Mouse (Mus musculus): ENCODE measurements around the gene Gm4631.
"Not testable (repeated sequence)": the region's sequence is repeated elsewhere in the genome, so short reads cannot be mapped to it uniquely, and the experiment has no call there.

Gene Gm4631

GRCm38 (mm10) chr2:175338097-175338496 lies at the start of gene Gm4631:
Gene Gm4631, minus strand, starts transcription at chr2:175338197.
- not testable (repeated sequence) for DNase-seq (ENCODE audit: low spot score in 2 of 2)

GRCm38 (mm10) chr2:175372136-175372535 lies 34.1 kb upstream of the Gm4631 start, which contains the start of gene Zfp968:
Gene Zfp968, plus strand, starts transcription at chr2:175372436.
- DNase-seq (ENCODE audit: low spot score in 2 of 2), result not testable (repeated sequence)

GRCm38 (mm10) chr2:175274825-175275224 lies 63.2 kb downstream of the Gm4631 start, which contains the start of gene Gm14440:
Gene Gm14440, plus strand, starts transcription at chr2:175275125.
- DNase-seq (ENCODE audit: low spot score in 2 of 2), result not testable (repeated sequence)

Measured in spleen, postnatal 36 days (tissue).